Mouse (Mus musculus) spleen, adult 2 months (tissue): ENCODE data around the gene Cpne7.

Source experiments
- CTCF ChIP-seq: fragments of 200-500 bp; IDR thresholded peaks from 2 replicates; pipeline ENCODE4 v1.5.1; 2011; ENCODE audit warnings: mild to moderate bottlenecking, inconsistent platforms; ENCODE audit not compliant: insufficient read depth, insufficient read length, insufficient replicate concordance; ENCODE audit errors: extremely low read depth
- POLR2A ChIP-seq: fragments of 200-500 bp; IDR thresholded peaks from 2 replicates; pipeline ENCODE4 v1.6.1; 2011; ENCODE audit warnings: low read depth, low read length, inconsistent platforms

DNA sequence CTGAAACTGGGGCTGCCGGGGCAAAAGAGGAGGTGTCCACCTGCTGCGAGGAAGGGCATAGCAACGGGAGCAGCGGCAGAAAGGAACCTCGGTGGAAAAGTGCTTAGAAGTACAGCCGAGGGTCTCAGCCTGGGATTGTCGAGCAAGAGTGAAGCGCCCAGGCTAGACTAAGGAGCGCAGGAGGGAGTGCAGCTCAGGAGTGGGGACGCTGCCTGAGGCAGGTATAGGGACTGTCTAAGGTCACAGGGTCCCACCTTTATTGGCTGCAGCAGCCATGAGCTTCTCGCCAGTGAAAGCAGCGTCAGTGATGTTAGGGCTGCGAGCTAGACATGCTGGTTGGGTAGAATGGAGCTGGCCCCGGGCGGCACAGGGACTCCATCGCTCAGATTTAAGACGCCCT lies 570 bp downstream of the Cpne7 start:
- TF ChIP-seq CTCF (no peak), POLR2A (no peak)
